Mouse (Mus musculus) cortical plate, adult 2 months (tissue): ENCODE data around the gene 2210408I21Rik. TPM values are rescaled to one million over a fixed set of nuclear protein-coding genes. Genes with fewer than 3 reads are reported as not detected.
A peak's percentile ranks its signal among the peaks of the same experiment; 100 is the strongest.

ENCODE experiments used
- H3K27ac ChIP-seq: fragments of 200-500 bp; 2 replicates; pipeline ENCODE4 v1.5.1; 2012; ENCODE audit warnings: low read length, control low read depth, inconsistent platforms; ENCODE audit not compliant: insufficient read depth
- H3K4me1 ChIP-seq: fragments of 200-500 bp; 2 replicates; pipeline ENCODE4 v1.6.1; 2011; ENCODE audit warnings: low read length; ENCODE audit not compliant: control insufficient read depth, insufficient read depth
- H3K4me3 ChIP-seq: fragments of 200-500 bp; 2 replicates; pipeline ENCODE4 v1.5.1; 2011; ENCODE audit warnings: mild to moderate bottlenecking, low read length, control low read depth; ENCODE audit not compliant: insufficient read depth
- CTCF ChIP-seq: fragments of 200-500 bp; IDR thresholded peaks from 2 replicates; pipeline ENCODE4 v1.5.1; 2011; ENCODE audit warnings: mild to moderate bottlenecking, control low read depth, low read length; ENCODE audit not compliant: insufficient read depth; ENCODE audit errors: extremely low read depth
- POLR2A ChIP-seq: fragments of 200-500 bp; IDR thresholded peaks from 2 replicates; pipeline ENCODE4 v1.6.1; 2011; ENCODE audit warnings: mild to moderate bottlenecking, low read length, control low read depth; ENCODE audit not compliant: insufficient read depth; ENCODE audit errors: extremely low read depth
- polyA plus RNA-seq: library from polyadenylated mRNA; depleted of rRNA; stranded (reverse); fragments of >200 nt; gene quantifications from 2 replicates; pipeline ENCODE4 v1.2.3, GENCODE M21; 2012

The 2210408I21Rik gene
- polyA plus RNA-seq, 1 experiment: 4.8 TPM

DNA sequence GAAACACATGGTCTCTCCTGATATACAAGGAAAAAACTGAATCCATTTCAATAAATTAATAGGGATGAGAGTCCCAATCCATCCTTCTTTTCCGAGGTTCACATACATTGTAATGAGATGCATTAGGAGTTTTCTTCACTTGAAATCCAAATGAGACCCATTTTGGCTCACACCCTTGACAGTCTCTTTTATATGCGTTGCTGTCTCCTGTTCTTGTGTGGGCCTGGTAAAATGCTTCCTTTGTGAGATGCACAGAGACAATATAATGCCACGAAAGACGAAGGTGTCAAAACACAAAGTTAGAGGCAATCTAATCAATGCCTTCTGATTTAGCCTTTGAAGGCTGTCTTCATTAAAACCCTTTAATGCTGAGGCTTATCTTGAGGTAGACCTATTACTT, 252.8 kb downstream of the 2210408I21Rik start:
- Histone ChIP-seq H3K27ac (no peak overlapping the region), H3K4me3 (no peak overlapping the region), H3K4me1 (no peaks in the 10 kb centered on the region)
- TF ChIP-seq CTCF (no peak), POLR2A (no peak)

DNA sequence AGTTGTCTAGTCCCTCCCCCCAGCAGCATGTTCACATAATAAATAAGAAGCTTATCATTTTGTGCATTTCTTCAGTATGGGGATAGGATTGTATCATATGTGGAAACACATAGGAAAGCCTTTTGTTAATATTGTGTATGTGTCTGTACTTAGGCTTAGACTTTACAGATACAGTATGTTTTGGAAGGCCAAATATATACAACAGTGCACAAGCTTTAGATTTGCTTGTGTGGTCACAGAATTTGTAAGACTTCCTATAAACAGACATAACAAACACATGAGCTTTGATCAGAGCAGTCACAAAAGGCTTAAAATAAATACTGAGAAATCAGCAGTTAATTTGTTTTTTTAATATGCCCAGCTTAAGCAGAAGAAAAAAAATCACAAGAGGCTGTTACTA, 253.9 kb downstream of the 2210408I21Rik start:
- TF ChIP-seq CTCF (no peak), POLR2A (no peak)

GRCm38 (mm10) chr13:77396374-77396773, 261.0 kb downstream of the 2210408I21Rik start:
- no peak for TF ChIP-seq CTCF
- no peak for TF ChIP-seq POLR2A
- no peaks in the 10 kb centered on the region; the same call in 1 of the 2 replicates for H3K4me1 ChIP-seq
- H3K4me3 ChIP-seq: no peak overlapping the region
- H3K27ac ChIP-seq: no peak overlapping the region

More for the DNA sequence above, 253.9 kb downstream of the 2210408I21Rik start:
- H3K27ac ChIP-seq: no peak overlapping the region
- H3K4me3 ChIP-seq: no peak overlapping the region
- no peaks in the 10 kb centered on the region for H3K4me1 ChIP-seq

- no peaks in the 10 kb centered on the region; the same call in 1 of the 2 replicates for H3K4me1 ChIP-seq
- no peak overlapping the region for H3K4me3 ChIP-seq
- H3K27ac ChIP-seq: no peak overlapping the region
- TF ChIP-seq POLR2A (no peak), CTCF (no peak)
Measured at GRCm38 (mm10) chr13:77396981-77397380, 261.6 kb downstream of the 2210408I21Rik start.

GRCm38 (mm10) chr13:77397646-77398045, 262.3 kb downstream of the 2210408I21Rik start:
- H3K27ac ChIP-seq: no peak overlapping the region
- TF ChIP-seq CTCF: no peak
- TF ChIP-seq POLR2A: no peak
- H3K4me3 ChIP-seq: 0 out of 2 replicates have a peak overlapping the region, but pooled peaks have one; percentile 13
- H3K4me1 ChIP-seq: no peaks in the 10 kb centered on the region; the same call in 1 of the 2 replicates

GRCm38 (mm10) chr13:77398477-77398876, 263.1 kb downstream of the 2210408I21Rik start:
- Histone ChIP-seq H3K4me3 (no peak overlapping the region), H3K4me1 (no peaks in the 10 kb centered on the region; the same call in 1 of the 2 replicates), H3K27ac (no peak overlapping the region)
- TF ChIP-seq CTCF (no peak), POLR2A (no peak)

GRCm38 (mm10) chr13:77400762-77401161, 265.4 kb downstream of the 2210408I21Rik start:
- Histone ChIP-seq H3K4me3 (no peak overlapping the region), H3K4me1 (no peaks in the 10 kb centered on the region; the same call in 1 of the 2 replicates), H3K27ac (no peak overlapping the region)
- TF ChIP-seq POLR2A (no peak), CTCF (no peak)

DNA sequence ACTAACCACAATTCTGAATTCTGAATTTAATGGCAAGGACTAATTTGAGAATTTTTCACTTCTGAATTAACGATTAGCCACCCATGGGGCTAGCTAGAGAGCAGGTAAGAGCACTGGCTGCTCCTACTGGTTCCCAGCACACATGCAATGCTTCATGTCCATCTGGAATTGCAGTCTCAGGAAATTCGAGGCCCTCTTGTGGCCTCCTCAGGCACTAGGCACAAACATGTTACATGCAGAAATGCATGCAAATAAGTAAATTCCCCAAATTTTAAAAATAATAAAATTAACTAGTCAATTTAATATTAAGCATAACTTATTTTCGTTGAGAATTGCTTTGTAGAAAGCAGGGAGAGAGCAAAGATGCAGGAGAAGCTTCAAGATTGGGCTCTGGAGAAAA, 273.2 kb downstream of the 2210408I21Rik start:
- no peak for TF ChIP-seq POLR2A
- Histone ChIP-seq H3K4me3 (no peak overlapping the region), H3K4me1 (no peaks in the 10 kb centered on the region), H3K27ac (no peak overlapping the region)

DNA sequence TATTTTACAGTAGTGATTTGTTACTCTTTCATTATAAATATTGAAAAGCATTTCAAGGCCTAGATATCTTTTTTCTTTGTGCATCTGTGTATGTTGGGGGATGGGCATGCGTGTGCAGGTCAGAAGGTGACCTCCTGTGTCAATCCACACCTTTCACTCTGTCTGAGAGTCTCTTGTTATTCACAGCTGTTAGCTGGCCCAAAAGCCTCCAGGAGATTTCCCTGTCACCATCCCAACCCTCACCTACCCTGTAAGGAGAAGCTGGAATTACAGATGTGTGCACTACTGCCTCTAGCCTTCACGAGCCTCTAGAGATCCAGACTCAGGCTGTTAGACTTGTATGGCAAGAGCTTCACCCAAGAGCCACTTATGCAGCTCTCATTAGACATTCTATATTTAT, 274.5 kb downstream of the 2210408I21Rik start:
- Histone ChIP-seq H3K27ac (no peak overlapping the region), H3K4me1 (no peaks in the 10 kb centered on the region), H3K4me3 (no peak overlapping the region)
- TF ChIP-seq POLR2A (no peak), CTCF (no peak)

DNA sequence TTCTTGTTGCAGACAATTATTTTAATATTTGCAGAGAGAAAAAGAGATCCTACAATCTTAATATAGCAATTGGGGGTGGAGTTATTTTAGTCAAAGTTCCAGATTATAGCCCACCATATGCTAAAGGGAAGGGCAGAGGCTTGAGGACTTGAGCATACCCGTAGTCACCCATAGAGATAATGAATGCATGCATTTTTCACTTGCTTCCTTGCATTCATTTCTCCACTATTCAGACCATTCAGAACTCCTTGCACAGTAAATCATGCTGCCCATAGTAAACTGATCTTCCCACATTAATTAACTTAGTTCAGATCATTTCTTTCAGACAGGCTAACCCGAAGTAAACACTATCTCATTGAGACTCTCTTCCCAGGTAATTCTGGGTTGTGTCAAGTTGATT, 277.5 kb downstream of the 2210408I21Rik start:
- no peak overlapping the region for H3K4me3 ChIP-seq
- no peak overlapping the region for H3K27ac ChIP-seq
- TF ChIP-seq POLR2A: no peak
- no peak for TF ChIP-seq CTCF
- no peaks in the 10 kb centered on the region for H3K4me1 ChIP-seq
